Mouse (Mus musculus) hindbrain, embryonic 13.5 days (tissue): Measurements from ENCODE around the gene Borcs8. TPM values are rescaled to one million over a fixed set of nuclear protein-coding genes. Genes with fewer than 3 reads are reported as not detected.

Experiments used
- ATAC-seq: fragments of 200-750 bp; cut with Nextera tagmentation; 2 replicates; pipeline ENCODE4 v1.8.0; 2017; ENCODE audit warnings: moderate TSS enrichment; ENCODE audit not compliant: low FRiP score
- H3K27ac ChIP-seq: fragments of 300-500 bp; sonication (generic); 2 replicates; pipeline ENCODE4 v1.5.1; 2015; ENCODE audit warnings: inconsistent platforms, mild to moderate bottlenecking, moderate library complexity
- H3K27me3 ChIP-seq: fragments of 300-500 bp; sonication (generic); 2 replicates; pipeline ENCODE4 v1.6.1; 2015; ENCODE audit warnings: mild to moderate bottlenecking, inconsistent platforms
- H3K36me3 ChIP-seq: fragments of 300-500 bp; sonication (generic); 2 replicates; pipeline ENCODE4 v1.6.1; 2015; ENCODE audit warnings: mild to moderate bottlenecking, inconsistent platforms
- H3K4me1 ChIP-seq: fragments of 300-500 bp; sonication (generic); replicated peaks from 2 replicates; pipeline ENCODE4 v1.6.1; 2015; ENCODE audit warnings: inconsistent platforms
- H3K4me2 ChIP-seq: fragments of 300-500 bp; sonication (generic); 2 replicates; pipeline ENCODE4 v1.6.1; 2015; ENCODE audit warnings: inconsistent platforms, mild to moderate bottlenecking, moderate library complexity
- H3K4me3 ChIP-seq: fragments of 300-500 bp; sonication (generic); 2 replicates; pipeline ENCODE4 v1.5.1; 2015; ENCODE audit warnings: mild to moderate bottlenecking, inconsistent platforms
- H3K9ac ChIP-seq: fragments of 300-500 bp; sonication (generic); 2 replicates; pipeline ENCODE4 v1.6.1; 2015; ENCODE audit warnings: mild to moderate bottlenecking, inconsistent platforms
- H3K9me3 ChIP-seq: fragments of 300-500 bp; sonication (generic); 2 replicates; pipeline ENCODE4 v1.6.1; 2016; ENCODE audit warnings: inconsistent platforms
- WGBS: fragments of 180-500 bp; shearing (Covaris S2); methylation state at CpG from one replicate; pipeline ENCODE4 v1.1.7; 2015; 5-methylcytosine and 5-hydroxymethylcytosine counted together
- polyA plus RNA-seq: library from polyadenylated mRNA; unstranded; fragments of >200 nt; fragmentation: Nextera tagmentation; extraction: Ambion mirVana; gene quantifications from 2 replicates; pipeline ENCODE4 v1.2.1, GENCODE M21; 2015

The Borcs8 gene
- polyA plus RNA-seq, 1 experiment from 2014 or later = 53.6 TPM

GRCm38 (mm10) chr8:70137890-70138289 is 1.4 kb upstream of the Borcs8 start:
- Histone ChIP-seq H3K4me1 (peaks cover 28% of the 10 kb centered on the region), H3K4me3 (peak overlapping the region; percentile 83), H3K27ac (no peak overlapping the region), H3K36me3 (peaks cover 50% of the 10 kb centered on the region), H3K9me3 (no peaks in the 10 kb centered on the region), H3K27me3 (no peaks in the 10 kb centered on the region), H3K9ac (peak overlapping the region; percentile 72), H3K4me2 (peak overlapping the region; percentile 87)
- ATAC-seq = no peak
- 80% methylated on average over 4 of the region's 4 CpGs for WGBS

GRCm38 (mm10) chr8:70139981-70140380 is 682 bp downstream of the Borcs8 start:
- Histone ChIP-seq H3K9me3 (no peaks in the 10 kb centered on the region), H3K27ac (peak overlapping the region; percentile 89), H3K27me3 (no peaks in the 10 kb centered on the region), H3K9ac (peak overlapping the region; percentile 89), H3K4me3 (peak overlapping the region; percentile 83), H3K4me2 (peak overlapping the region; percentile 87), H3K36me3 (peaks cover 50% of the 10 kb centered on the region), H3K4me1 (peaks cover 25% of the 10 kb centered on the region)
- 17% methylated on average over 9 of the region's 9 CpGs for WGBS
- ATAC-seq = no peak

GRCm38 (mm10) chr8:70147678-70148607 is 8.6 kb downstream of the Borcs8 start:
- H3K9ac ChIP-seq = no peak overlapping the region
- peaks cover 9% of the 10 kb centered on the region; the same call in 1 of the 2 replicates for H3K27me3 ChIP-seq
- H3K4me2 ChIP-seq = no peak overlapping the region
- H3K9me3 ChIP-seq = no peaks in the 10 kb centered on the region
- no peak overlapping the region for H3K27ac ChIP-seq
- H3K4me3 ChIP-seq = no peak overlapping the region
- peaks cover 47% of the 10 kb centered on the region for H3K36me3 ChIP-seq
- no peak for ATAC-seq
- 88% methylated on average over 7 of the region's 7 CpGs for WGBS
- peaks cover 9% of the 10 kb centered on the region; the same call in 1 of the 2 replicates for H3K4me1 ChIP-seq

GRCm38 (mm10) chr8:70150158-70150557 is 10.9 kb downstream of the Borcs8 start:
- Histone ChIP-seq H3K9me3 (no peaks in the 10 kb centered on the region), H3K36me3 (peaks cover 25% of the 10 kb centered on the region), H3K9ac (no peak overlapping the region), H3K4me3 (no peak overlapping the region), H3K27ac (no peak overlapping the region), H3K4me1 (peaks cover 9% of the 10 kb centered on the region; the same call in 1 of the 2 replicates), H3K4me2 (no peak overlapping the region), H3K27me3 (peaks cover 20% of the 10 kb centered on the region)
- no peak for ATAC-seq
- WGBS = 13% methylated on average over 12 of the region's 13 CpGs

GRCm38 (mm10) chr8:70152537-70153257 is 13.4 kb downstream of the Borcs8 start:
- ATAC-seq = peak; percentile 88
- 10% methylated on average over 18 of the region's 22 CpGs for WGBS
- Histone ChIP-seq H3K4me2 (peak overlapping the region; percentile 41), H3K36me3 (no peaks in the 10 kb centered on the region), H3K9ac (no peak overlapping the region), H3K4me1 (peaks cover 9% of the 10 kb centered on the region; the same call in 1 of the 2 replicates), H3K9me3 (no peaks in the 10 kb centered on the region), H3K27me3 (peaks cover 31% of the 10 kb centered on the region), H3K4me3 (no peak overlapping the region), H3K27ac (no peak overlapping the region)

GRCm38 (mm10) chr8:70157240-70157800 is 18.0 kb downstream of the Borcs8 start:
- 96% methylated on average over 1 of the region's 1 CpGs for WGBS
- Histone ChIP-seq H3K9ac (no peak overlapping the region), H3K27ac (no peak overlapping the region), H3K9me3 (no peaks in the 10 kb centered on the region), H3K27me3 (peaks cover 25% of the 10 kb centered on the region), H3K4me1 (peaks cover 16% of the 10 kb centered on the region), H3K4me2 (no peak overlapping the region), H3K4me3 (no peak overlapping the region), H3K36me3 (no peaks in the 10 kb centered on the region)
- no peak for ATAC-seq

- H3K27me3 ChIP-seq = peaks cover 23% of the 10 kb centered on the region
- peak overlapping the region; percentile 51 for H3K4me3 ChIP-seq
- H3K4me1 ChIP-seq = peaks cover 10% of the 10 kb centered on the region
- peak overlapping the region; percentile 69 for H3K4me2 ChIP-seq
- H3K9me3 ChIP-seq = no peaks in the 10 kb centered on the region
- H3K36me3 ChIP-seq = no peaks in the 10 kb centered on the region
- 12% methylated on average over 40 of the region's 40 CpGs for WGBS
- peak; percentile 91 for ATAC-seq
- peak overlapping the region; percentile 76 for H3K9ac ChIP-seq
- H3K27ac ChIP-seq = peak overlapping the region; percentile 48; the same call in 1 of the 2 replicates
Measured at GRCm38 (mm10) chr8:70158069-70158853, 19.0 kb downstream of the Borcs8 start.

GRCm38 (mm10) chr8:70159211-70159610 is 19.9 kb downstream of the Borcs8 start:
- H3K27me3 ChIP-seq = peaks cover 24% of the 10 kb centered on the region; the same call in 1 of the 2 replicates
- no peak for ATAC-seq
- H3K4me2 ChIP-seq = 0 out of 2 replicates have a peak overlapping the region, but pooled peaks have one; percentile 69
- H3K4me1 ChIP-seq = peaks cover 10% of the 10 kb centered on the region
- 89% methylated on average over 4 of the region's 4 CpGs for WGBS
- H3K27ac ChIP-seq = no peak overlapping the region
- no peaks in the 10 kb centered on the region for H3K9me3 ChIP-seq
- no peaks in the 10 kb centered on the region for H3K36me3 ChIP-seq
- no peak overlapping the region for H3K9ac ChIP-seq
- H3K4me3 ChIP-seq = no peak overlapping the region

- Histone ChIP-seq H3K4me1 (peaks cover 10% of the 10 kb centered on the region), H3K9me3 (no peaks in the 10 kb centered on the region), H3K36me3 (no peaks in the 10 kb centered on the region), H3K9ac (no peak overlapping the region), H3K4me2 (no peak overlapping the region), H3K4me3 (no peak overlapping the region), H3K27me3 (peaks cover 27% of the 10 kb centered on the region), H3K27ac (no peak overlapping the region)
- ATAC-seq = no peak
- WGBS = 70% methylated on average over 13 of the region's 13 CpGs
Measured at GRCm38 (mm10) chr8:70160015-70160414, 20.7 kb downstream of the Borcs8 start.

- H3K27me3 ChIP-seq = peaks cover 39% of the 10 kb centered on the region
- H3K4me3 ChIP-seq = no peak overlapping the region
- ATAC-seq = no peak
- no peaks in the 10 kb centered on the region for H3K9me3 ChIP-seq
- no peaks in the 10 kb centered on the region for H3K36me3 ChIP-seq
- H3K27ac ChIP-seq = no peak overlapping the region
- H3K4me1 ChIP-seq = peaks cover 13% of the 10 kb centered on the region
- H3K4me2 ChIP-seq = no peak overlapping the region
- H3K9ac ChIP-seq = no peak overlapping the region
- WGBS = 88% methylated on average over 3 of the region's 3 CpGs
Measured at GRCm38 (mm10) chr8:70163316-70163715, 24.0 kb downstream of the Borcs8 start.

GRCm38 (mm10) chr8:70166504-70167110 is 27.3 kb downstream of the Borcs8 start:
- peak; percentile 77 for ATAC-seq
- Histone ChIP-seq H3K27ac (no peak overlapping the region), H3K4me3 (peak overlapping the region; percentile 27), H3K36me3 (no peaks in the 10 kb centered on the region), H3K9ac (peak overlapping the region; percentile 49), H3K4me1 (peaks cover 11% of the 10 kb centered on the region), H3K27me3 (peaks cover 40% of the 10 kb centered on the region), H3K9me3 (no peaks in the 10 kb centered on the region), H3K4me2 (peak overlapping the region; percentile 49)
- 2% methylated on average over 21 of the region's 21 CpGs for WGBS
